Mouse (Mus musculus) G1E (cell line): ENCODE data around the gene Tspan5.

Experiments used
- CTCF ChIP-seq: IDR thresholded peaks from 2 replicates; pipeline ENCODE4 v1.5.1; 2012; ENCODE audit warnings: low read depth, low read length, inconsistent platforms, mixed read lengths
- GATA1 ChIP-seq: IDR thresholded peaks from 2 replicates; pipeline ENCODE4 v1.6.1; 2012; ENCODE audit warnings: borderline replicate concordance, low read length, inconsistent platforms, mixed read lengths
- TAL1 ChIP-seq: conservative IDR thresholded peaks from 2 replicates; pipeline ENCODE4 v1.6.1; 2012; ENCODE audit warnings: low read depth, low read length, inconsistent platforms, mixed read lengths

DNA sequence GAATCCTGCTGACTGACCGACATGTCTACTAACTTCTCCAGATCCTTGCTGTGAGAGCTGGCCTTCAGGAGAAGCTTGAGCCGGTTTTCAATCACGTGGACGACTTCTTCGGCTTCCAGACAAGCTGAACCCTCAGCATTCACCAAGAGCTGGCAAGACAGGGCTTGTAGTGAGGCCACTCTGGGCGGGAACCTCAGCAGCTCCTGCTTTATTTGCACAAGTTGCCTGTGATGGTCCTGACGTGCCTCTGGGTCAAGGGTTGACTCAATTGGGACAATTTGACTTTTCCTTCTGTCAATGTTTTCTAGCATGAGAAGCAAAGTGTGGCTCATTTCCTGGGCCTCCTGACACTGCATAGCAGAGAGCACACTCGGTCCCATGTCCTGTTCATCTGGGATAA lies 194.8 kb downstream of the Tspan5 start:
- no peak for TF ChIP-seq CTCF
- TF ChIP-seq GATA1, result no peak
- TF ChIP-seq TAL1, result no peak
